Mouse (Mus musculus) adrenal gland (tissue): ENCODE measurements around the gene Mybpc1.
"Not testable (repeated sequence)": the region's sequence is repeated elsewhere in the genome, so short reads cannot be mapped to it uniquely, and the experiment has no call there.

Experiments
- intact Hi-C: fragments of 180-260 bp; cut with DNase I; formaldehyde crosslinking; loops from one replicate; pipeline ENCODE4 v1.15.1; 2025

Mybpc1 gene

DNA sequence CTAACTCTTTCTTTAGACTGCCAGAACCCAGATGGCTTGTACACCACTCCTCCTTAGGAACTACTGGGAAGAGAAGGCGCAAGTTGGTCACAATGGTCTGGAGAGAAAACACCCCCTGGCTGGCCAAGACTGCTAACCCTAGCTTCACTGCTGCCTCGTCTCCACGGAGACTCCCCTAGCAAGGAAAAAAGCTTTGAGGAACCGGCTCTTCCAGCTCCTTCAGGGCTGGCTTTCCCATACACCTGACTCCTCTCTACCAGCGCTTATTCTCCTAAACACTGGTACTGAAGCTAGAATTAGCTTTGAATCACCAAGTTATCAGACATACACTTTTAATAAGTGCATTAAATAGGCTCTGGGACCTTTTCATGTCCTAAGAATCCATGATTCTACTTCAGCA is 105.0 kb downstream of the Mybpc1 start:
- intact Hi-C loops, result no loop called here

DNA sequence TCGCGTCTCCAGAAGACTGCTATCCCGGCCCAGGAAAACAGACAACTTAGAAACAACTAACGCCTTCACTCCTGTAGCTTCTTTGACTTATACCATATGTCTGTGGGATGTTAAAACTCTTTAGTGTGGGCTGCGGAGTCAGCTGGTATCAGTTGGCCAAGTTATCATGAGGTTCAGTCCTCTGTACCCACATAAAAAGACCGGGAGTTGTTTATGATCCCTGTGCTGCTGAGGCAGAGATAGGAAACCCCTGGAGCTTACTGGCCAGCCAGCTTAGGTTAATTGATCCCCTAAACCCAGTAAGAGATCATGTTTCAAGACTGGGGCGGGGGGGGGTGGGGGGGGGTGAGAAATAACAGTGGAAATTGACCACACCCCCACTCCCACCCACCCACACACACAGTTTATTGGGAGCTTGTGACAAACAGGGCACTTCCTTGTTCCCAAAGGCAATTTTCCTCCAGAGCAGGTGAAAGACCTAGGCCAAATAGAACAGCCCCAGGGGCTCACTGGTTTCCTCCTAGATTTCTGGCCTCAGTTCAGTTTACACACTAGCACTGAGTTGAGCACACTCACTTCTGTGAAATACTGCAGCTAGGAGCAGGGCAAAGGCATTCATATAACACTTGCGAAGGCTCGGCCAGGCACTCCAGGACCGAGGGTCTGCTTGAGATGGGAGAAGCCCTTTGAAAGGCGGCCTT is 107.9 kb downstream of the Mybpc1 start:
- intact Hi-C loops, result no loop called here

- intact Hi-C loops, result no loop called here
Observed at GRCm38 (mm10) chr10:88494959-88495587, 109.9 kb downstream of the Mybpc1 start.

DNA sequence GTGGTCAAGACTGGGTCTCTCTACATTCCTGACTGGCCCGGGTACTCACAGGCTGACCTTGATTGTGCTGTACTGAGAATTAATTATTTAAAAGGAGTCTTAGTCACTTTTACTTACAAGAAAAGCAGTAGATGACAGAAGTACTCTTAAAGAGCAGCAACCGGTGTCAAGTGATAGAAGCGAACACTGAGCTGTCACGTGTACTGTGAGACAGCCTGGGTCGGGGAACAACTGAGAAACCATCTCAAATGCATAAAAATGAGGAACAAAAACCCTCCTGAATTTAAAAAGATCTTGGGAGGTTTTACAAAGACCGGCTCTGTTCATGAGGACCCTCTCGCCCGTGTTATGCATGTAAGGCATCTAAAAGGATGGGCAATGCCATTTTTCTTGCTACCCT is 112.3 kb downstream of the Mybpc1 start:
- intact Hi-C loops, result no loop called here

DNA sequence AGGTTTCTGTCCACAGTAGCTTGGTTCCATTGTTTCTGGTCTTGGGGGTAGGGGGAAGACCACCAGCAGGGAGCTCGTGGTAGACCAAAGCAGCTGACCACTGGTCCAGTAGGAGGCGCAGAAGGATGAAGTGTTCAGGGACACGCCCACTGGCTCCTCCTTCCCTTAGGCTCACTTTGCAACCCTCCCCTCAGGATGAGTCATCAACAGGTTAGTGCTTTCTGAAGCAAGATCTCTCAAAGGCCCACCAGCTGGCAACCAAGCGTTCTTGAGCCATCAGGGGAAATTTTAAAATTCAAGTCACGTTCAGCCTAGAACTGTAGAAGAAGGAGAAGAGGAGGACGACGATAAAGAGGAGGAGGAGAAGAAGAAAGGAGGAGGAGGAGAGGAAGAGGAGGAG is 113.3 kb downstream of the Mybpc1 start:
- intact Hi-C loops, result no loop called here

- intact Hi-C loops, result no loop called here
Observed at GRCm38 (mm10) chr10:88488629-88489028, 116.3 kb downstream of the Mybpc1 start.

GRCm38 (mm10) chr10:88482866-88483265 is 122.1 kb downstream of the Mybpc1 start:
- intact Hi-C loops, result not testable (repeated sequence)
